Mouse (Mus musculus): ENCODE data around the gene Ttc39d.
"Not testable (repeated sequence)": the region's sequence is repeated elsewhere in the genome, so short reads cannot be mapped to it uniquely, and the experiment has no call there.

Ttc39d gene

GRCm38 (mm10) chr17:80193075-80193474 lies 14.2 kb upstream of the Ttc39d start:
- DNase-seq (ENCODE audit: low read depth, low spot score): peak; percentile 74

- no peak for DNase-seq (ENCODE audit: low read depth, low spot score)
Measured at GRCm38 (mm10) chr17:80199160-80199778, 8.0 kb upstream of the Ttc39d start.

- DNase-seq (ENCODE audit: low read depth, low spot score): no peak
Measured at GRCm38 (mm10) chr17:80205657-80206056, 1.6 kb upstream of the Ttc39d start.

GRCm38 (mm10) chr17:80206301-80206670 lies 974 bp upstream of the Ttc39d start:
- DNase-seq (ENCODE audit: low read depth, low spot score): peak; percentile 65

GRCm38 (mm10) chr17:80213998-80214397 lies 6.7 kb downstream of the Ttc39d start:
- not testable (repeated sequence) for DNase-seq (ENCODE audit: low read depth, low spot score)

GRCm38 (mm10) chr17:80220131-80220530 lies 12.9 kb downstream of the Ttc39d start:
- no peak for DNase-seq (ENCODE audit: low read depth, low spot score)

GRCm38 (mm10) chr17:80221202-80221601 lies 13.9 kb downstream of the Ttc39d start:
- no peak for DNase-seq (ENCODE audit: low read depth, low spot score)

GRCm38 (mm10) chr17:80221890-80222628 lies 14.8 kb downstream of the Ttc39d start:
- DNase-seq (ENCODE audit: low read depth, low spot score): peak; percentile 44

GRCm38 (mm10) chr17:80223829-80224228 lies 16.6 kb downstream of the Ttc39d start:
- DNase-seq (ENCODE audit: low read depth, low spot score): no peak

GRCm38 (mm10) chr17:80224326-80225116 lies 17.3 kb downstream of the Ttc39d start, which contains the start of gene Gemin6:
Gene Gemin6 (plus strand): TSS chr17:80224441.
- peak; percentile 95 for DNase-seq (ENCODE audit: low read depth, low spot score)

GRCm38 (mm10) chr17:80225142-80225541 lies 17.9 kb downstream of the Ttc39d start:
- DNase-seq (ENCODE audit: low read depth, low spot score): peak; percentile 23

- DNase-seq (ENCODE audit: low read depth, low spot score): no peak
Measured at GRCm38 (mm10) chr17:80229396-80229795, 22.1 kb downstream of the Ttc39d start.

- no peak for DNase-seq (ENCODE audit: low read depth, low spot score)
Measured at GRCm38 (mm10) chr17:80233844-80234243, 26.6 kb downstream of the Ttc39d start.

- no peak for DNase-seq (ENCODE audit: low read depth, low spot score)
Measured at GRCm38 (mm10) chr17:80234376-80234775, 27.1 kb downstream of the Ttc39d start.

GRCm38 (mm10) chr17:80235477-80235876 lies 28.2 kb downstream of the Ttc39d start:
- no peak for DNase-seq (ENCODE audit: low read depth, low spot score)

GRCm38 (mm10) chr17:80236805-80237204 lies 29.5 kb downstream of the Ttc39d start:
- DNase-seq (ENCODE audit: low read depth, low spot score): no peak

- no peak for DNase-seq (ENCODE audit: low read depth, low spot score)
Measured at GRCm38 (mm10) chr17:80237475-80237874, 30.2 kb downstream of the Ttc39d start.

GRCm38 (mm10) chr17:80241594-80241993 lies 34.3 kb downstream of the Ttc39d start:
- no peak for DNase-seq (ENCODE audit: low read depth, low spot score)

GRCm38 (mm10) chr17:80243116-80243515 lies 35.9 kb downstream of the Ttc39d start:
- no peak for DNase-seq (ENCODE audit: low read depth, low spot score)

- no peak for DNase-seq (ENCODE audit: low read depth, low spot score)
Measured at GRCm38 (mm10) chr17:80252757-80253525, 45.7 kb downstream of the Ttc39d start.

- peak; percentile 47 for DNase-seq (ENCODE audit: low read depth, low spot score)
Measured at GRCm38 (mm10) chr17:80254421-80254820, 47.2 kb downstream of the Ttc39d start.

GRCm38 (mm10) chr17:80255208-80255607 lies 47.9 kb downstream of the Ttc39d start:
- peak; percentile 98 for DNase-seq (ENCODE audit: low read depth, low spot score)

Measured in 3T3-L1 (cell line).